Comparison of ENCODE assay signal across 24 mouse cellular contexts in genomic region chr11:84604781-84605180, GRCm38 (mm10).
DNase-seq lines count a peak whose midpoint lies in the region; ATAC-seq and TF ChIP-seq lines count a peak whose summit lies in the region.
"Had no signal": no experiment of that assay in that cellular context is flagged by ENCODE, and none has a peak within 500 bp of the region (broad histone marks: within the 10 kb centered on the region; RNA-seq: fewer than 3 reads in every experiment).

No protein-coding gene starts in this region.

- H3K9ac ChIP-seq in heart, embryonic 11.5 days (ENCODE audit: low read depth, low read length): no peak overlapping the region
- no peak overlapping the region for H3K9ac ChIP-seq in kidney, embryonic 14.5 days (ENCODE audit: low read depth, low read length)
- H3K9ac ChIP-seq in midbrain, embryonic 14.5 days (replicated peaks; ENCODE audit: low read length): no peak overlapping the region
- no peak overlapping the region for H3K9ac ChIP-seq in midbrain, embryonic 16.5 days (ENCODE audit: low read depth, low read length)
- H3K9ac ChIP-seq: embryonic facial prominence, embryonic 12.5 days; liver, embryonic 12.5 days had no signal

- no peak for TF ChIP-seq POLR2A in kidney, adult 2 months (IDR thresholded peaks at IDR 0.05; ENCODE audit: low read depth, low read length)

- peak overlapping the region; percentile 37 for H3K4me2 ChIP-seq in heart, embryonic 11.5 days
- no peak overlapping the region; the same call in 1 of the 2 replicates for H3K4me2 ChIP-seq in kidney, embryonic 14.5 days (replicated peaks; ENCODE audit: low read depth, low read length)
- H3K4me2 ChIP-seq in midbrain, embryonic 14.5 days (ENCODE audit: low read length): no peak overlapping the region
- H3K4me2 ChIP-seq in midbrain, embryonic 16.5 days (ENCODE audit: low read length): no peak overlapping the region
- H3K4me2 ChIP-seq: embryonic facial prominence, embryonic 12.5 days; liver, embryonic 12.5 days had no signal

- 6% methylated on average over 6 of the region's 6 CpGs for WGBS in heart, embryonic 11.5 days (ENCODE audit: insufficient replicate concordance)
- whole genome bisulfite sequencing in kidney, embryonic 14.5 days: under 1% methylated on average over 6 of the region's 6 CpGs
- WGBS in kidney, adult 2 months: 19% methylated on average over 6 of the region's 6 CpGs
- 2% methylated on average over 6 of the region's 6 CpGs for WGBS in midbrain, embryonic 14.5 days
- WGBS in midbrain, embryonic 16.5 days: 8% methylated on average over 6 of the region's 6 CpGs

- no peak for TF ChIP-seq CTCF in kidney, adult 2 months (conservative IDR thresholded peaks at IDR 0.05; ENCODE audit: insufficient read depth, insufficient read length, low read depth, low read length)

- no peak for ATAC-seq in heart, embryonic 11.5 days (replicated peaks; ENCODE audit: insufficient number of reproducible peaks, low FRiP score, low TSS enrichment)
- ATAC-seq in kidney, embryonic 14.5 days (ENCODE audit: low FRiP score, low TSS enrichment): 0 out of 2 replicates have a peak, but pooled peaks have one; percentile 76
- no peak for ATAC-seq in midbrain, embryonic 14.5 days (ENCODE audit: low FRiP score, low TSS enrichment)
- ATAC-seq in midbrain, embryonic 16.5 days: no peak
- ATAC-seq: forebrain, embryonic 14.5 days; intestine, postnatal 0 days; liver, embryonic 12.5 days had no signal

- peaks cover 19% of the 10 kb centered on the region for H3K4me1 ChIP-seq in heart, embryonic 11.5 days (ENCODE audit: control insufficient read depth, insufficient read depth, low read length)
- H3K4me1 ChIP-seq in kidney, embryonic 14.5 days (ENCODE audit: control insufficient read depth, insufficient read depth, low read length): peaks cover 14% of the 10 kb centered on the region
- H3K4me1 ChIP-seq in kidney, adult 2 months (ENCODE audit: control insufficient read depth, insufficient read depth, low read length): no peaks in the 10 kb centered on the region
- peaks cover 11% of the 10 kb centered on the region for H3K4me1 ChIP-seq in midbrain, embryonic 14.5 days (ENCODE audit: control insufficient read depth, insufficient read depth, low read length)
- H3K4me1 ChIP-seq in midbrain, embryonic 16.5 days (ENCODE audit: control insufficient read depth, insufficient read depth, low read length): peaks cover 12% of the 10 kb centered on the region

- DNase-seq in heart, postnatal 10 days: no peak
- DNase-seq in kidney, adult 2 months: no peak
- DNase-seq in midbrain, embryonic 14.5 days: peak; percentile 49
- no peak for DNase-seq in frontal cortex, postnatal 10 days (ENCODE audit: low spot score in 2 of 2)
- DNase-seq: adrenal gland, postnatal 25 days; cerebellum, adult 11 months; heart, postnatal 4 days; kidney, postnatal 25 days; left cerebral cortex, postnatal 4 days; lung, adult 2 months; right cerebral cortex, postnatal 14 days; spleen, adult 18-20 months; thymus, postnatal 25 days had no signal

- H3K36me3 ChIP-seq in heart, embryonic 11.5 days (ENCODE audit: control insufficient read depth, insufficient read depth, low read length): no peaks in the 10 kb centered on the region
- H3K36me3 ChIP-seq in kidney, embryonic 14.5 days (ENCODE audit: control insufficient read depth, insufficient read depth, low read length): no peaks in the 10 kb centered on the region
- H3K36me3 ChIP-seq in kidney, adult 2 months (ENCODE audit: control insufficient read depth, insufficient read depth, low read length): no peaks in the 10 kb centered on the region
- no peaks in the 10 kb centered on the region for H3K36me3 ChIP-seq in midbrain, embryonic 14.5 days (ENCODE audit: control insufficient read depth, insufficient read depth, low read length)
- H3K36me3 ChIP-seq in midbrain, embryonic 16.5 days (ENCODE audit: control insufficient read depth, insufficient read depth, low read length): no peaks in the 10 kb centered on the region
- H3K36me3 ChIP-seq: embryonic facial prominence, embryonic 12.5 days; liver, embryonic 12.5 days had no signal

- no peaks in the 10 kb centered on the region; the same call in 1 of the 2 replicates for H3K27me3 ChIP-seq in heart, embryonic 11.5 days (ENCODE audit: control insufficient read depth, insufficient read depth, low read length)
- H3K27me3 ChIP-seq in kidney, embryonic 14.5 days (ENCODE audit: control insufficient read depth, insufficient read depth, low read length): no peaks in the 10 kb centered on the region
- no peaks in the 10 kb centered on the region; the same call in 1 of the 2 replicates for H3K27me3 ChIP-seq in kidney, adult 2 months (replicated peaks; ENCODE audit: control insufficient read depth, insufficient read depth, low read length)
- H3K27me3 ChIP-seq in midbrain, embryonic 14.5 days (ENCODE audit: control insufficient read depth, insufficient read depth, low read length): no peaks in the 10 kb centered on the region
- H3K27me3 ChIP-seq in midbrain, embryonic 16.5 days (ENCODE audit: control insufficient read depth, insufficient read depth, low read depth, low read length): peaks cover 3% of the 10 kb centered on the region; the same call in 1 of the 2 replicates

- H3K4me3 ChIP-seq in heart, embryonic 11.5 days (ENCODE audit: low read depth, low read length): no peak overlapping the region
- H3K4me3 ChIP-seq in kidney, embryonic 14.5 days (ENCODE audit: low read length): no peak overlapping the region
- H3K4me3 ChIP-seq in kidney, adult 2 months (ENCODE audit: insufficient read depth, low read depth, low read length): no peak overlapping the region
- H3K4me3 ChIP-seq in midbrain, embryonic 14.5 days (replicated peaks; ENCODE audit: low read depth, low read length): no peak overlapping the region
- H3K4me3 ChIP-seq in midbrain, embryonic 16.5 days (ENCODE audit: low read depth, low read length): no peak overlapping the region
- H3K4me3 ChIP-seq: embryonic facial prominence, embryonic 12.5 days; erythroblast, embryonic 14.5 days; left cerebral cortex, adult 2 months; liver, embryonic 12.5 days; megakaryocyte, embryonic 14.5 days; myocyte had no signal

- intact Hi-C loops in heart, postnatal 10 days (cut with DNase I): no loop called here

- H3K9me3 ChIP-seq in heart, embryonic 11.5 days (replicated peaks; ENCODE audit: control insufficient read depth, low read length): no peaks in the 10 kb centered on the region
- H3K9me3 ChIP-seq in kidney, embryonic 14.5 days (ENCODE audit: control insufficient read depth, low read length): no peaks in the 10 kb centered on the region
- no peaks in the 10 kb centered on the region for H3K9me3 ChIP-seq in midbrain, embryonic 14.5 days (ENCODE audit: control insufficient read depth, low read length)
- no peaks in the 10 kb centered on the region for H3K9me3 ChIP-seq in midbrain, embryonic 16.5 days (replicated peaks; ENCODE audit: control insufficient read depth, low read length, poor library complexity, severe bottlenecking)
- H3K9me3 ChIP-seq: embryonic facial prominence, embryonic 12.5 days; liver, embryonic 12.5 days; megakaryocyte, embryonic 14.5 days had no signal

- H3K27ac ChIP-seq in heart, embryonic 11.5 days (ENCODE audit: low read depth, low read length): no peak overlapping the region
- no peak overlapping the region for H3K27ac ChIP-seq in kidney, embryonic 14.5 days (ENCODE audit: low read depth, low read length)
- no peak overlapping the region for H3K27ac ChIP-seq in kidney, adult 2 months (ENCODE audit: insufficient read depth, low read depth, low read length)
- H3K27ac ChIP-seq in midbrain, embryonic 14.5 days (replicated peaks; ENCODE audit: low read depth, low read length): no peak overlapping the region
- no peak overlapping the region for H3K27ac ChIP-seq in midbrain, embryonic 16.5 days (ENCODE audit: low read length)
- H3K27ac ChIP-seq: embryonic facial prominence, embryonic 12.5 days; left cerebral cortex, adult 2 months; liver, embryonic 12.5 days had no signal
